Mouse (Mus musculus): ENCODE data around the gene Gm5089. TPM values are rescaled to one million over a fixed set of nuclear protein-coding genes. Genes with fewer than 3 reads are reported as not detected.
"Not testable (repeated sequence)": the region's sequence is repeated elsewhere in the genome, so short reads cannot be mapped to it uniquely, and the experiment has no call there.

The Gm5089 gene
- polyA plus RNA-seq, 2 experiments, result not detected

GRCm38 (mm10) chr14:122459776-122460175, 8.9 kb upstream of the Gm5089 start:
- TF ChIP-seq EP300 (IDR thresholded peaks at IDR 0.05; ENCODE audit: low read depth), result no peak
- no peak for TF ChIP-seq CTCF (IDR thresholded peaks at IDR 0.05; ENCODE audit: low read depth)
- DNase-seq (ENCODE audit: low read depth in 3 of 3, low spot score in 3 of 3), result no peak
- no peak for ATAC-seq (ENCODE audit: insufficient read depth)
- Histone ChIP-seq H3K9ac (replicated peaks) (no peak overlapping the region), H3K36me3 (replicated peaks; ENCODE audit: control insufficient read depth, insufficient read depth, low read depth) (no peaks in the 10 kb centered on the region), H3K4me3 (ENCODE audit: insufficient read depth in 1 of 2, low read depth in 2 of 2, low read length in 2 of 2) (no peak overlapping the region), H3K4me2 (ENCODE audit: low read depth) (no peak overlapping the region), H3K9me3 (ENCODE audit: control insufficient read depth, low read length) (no peaks in the 10 kb centered on the region), H3K27me3 (ENCODE audit: control insufficient read depth, insufficient read depth, low read length) (peaks cover 33% of the 10 kb centered on the region), H3K27ac (no peak overlapping the region), H3K4me1 (replicated peaks; ENCODE audit: control insufficient read depth in 2 of 2, insufficient read depth in 2 of 2, low read length in 1 of 2) (no peaks in the 10 kb centered on the region)
- WGBS (ENCODE audit: insufficient replicate concordance), result 73% methylated on average over 1 of the region's 1 CpGs

- H3K27ac ChIP-seq; H3K4me1 ChIP-seq (replicated peaks; ENCODE audit: control insufficient read depth in 2 of 2, insufficient read depth in 2 of 2, low read length in 1 of 2); H3K9me3 ChIP-seq (ENCODE audit: control insufficient read depth, low read length); H3K4me2 ChIP-seq (ENCODE audit: low read depth); H3K36me3 ChIP-seq (replicated peaks; ENCODE audit: control insufficient read depth, insufficient read depth, low read depth); H3K9ac ChIP-seq (replicated peaks); H3K4me3 ChIP-seq (ENCODE audit: insufficient read depth in 1 of 2, low read depth in 2 of 2, low read length in 2 of 2); DNase-seq (ENCODE audit: low read depth in 3 of 3, low spot score in 3 of 3); ATAC-seq (ENCODE audit: insufficient read depth): not testable (repeated sequence)
- 68% methylated on average over 7 of the region's 12 CpGs for WGBS (ENCODE audit: insufficient replicate concordance)
- peaks cover 31% of the 10 kb centered on the region for H3K27me3 ChIP-seq (ENCODE audit: control insufficient read depth, insufficient read depth, low read length)
Measured at GRCm38 (mm10) chr14:122459332-122459731, 8.4 kb upstream of the Gm5089 start.

- peaks cover 40% of the 10 kb centered on the region for H3K27me3 ChIP-seq (ENCODE audit: control insufficient read depth, insufficient read depth, low read length)
- no peak overlapping the region for H3K4me2 ChIP-seq (ENCODE audit: low read depth)
- ATAC-seq (ENCODE audit: insufficient read depth), result no peak
- WGBS (ENCODE audit: insufficient replicate concordance), result 58% methylated on average over 4 of the region's 4 CpGs
- H3K9ac ChIP-seq (replicated peaks), result no peak overlapping the region
- no peak overlapping the region for H3K4me3 ChIP-seq (ENCODE audit: insufficient read depth in 1 of 2, low read depth in 2 of 2, low read length in 2 of 2)
- no peaks in the 10 kb centered on the region for H3K4me1 ChIP-seq (replicated peaks; ENCODE audit: control insufficient read depth in 2 of 2, insufficient read depth in 2 of 2, low read length in 1 of 2)
- H3K9me3 ChIP-seq (ENCODE audit: control insufficient read depth, low read length), result no peaks in the 10 kb centered on the region
- no peak overlapping the region for H3K27ac ChIP-seq
- TF ChIP-seq EP300 (IDR thresholded peaks at IDR 0.05; ENCODE audit: low read depth) (no peak), CTCF (IDR thresholded peaks at IDR 0.05; ENCODE audit: low read depth) (no peak)
- H3K36me3 ChIP-seq (replicated peaks; ENCODE audit: control insufficient read depth, insufficient read depth, low read depth), result no peaks in the 10 kb centered on the region
- DNase-seq (ENCODE audit: low read depth in 3 of 3, low spot score in 3 of 3), result no peak
Measured at GRCm38 (mm10) chr14:122455562-122455958, 4.6 kb upstream of the Gm5089 start.

GRCm38 (mm10) chr14:122454901-122455561, 4.1 kb upstream of the Gm5089 start:
- TF ChIP-seq EP300 (IDR thresholded peaks at IDR 0.05; ENCODE audit: low read depth) (no peak), CTCF (IDR thresholded peaks at IDR 0.05; ENCODE audit: low read depth) (no peak)

GRCm38 (mm10) chr14:122453996-122454738, 3.3 kb upstream of the Gm5089 start:
- peak overlapping the region; percentile 25; the same call in 1 of the 2 replicates for H3K4me2 ChIP-seq (ENCODE audit: low read depth)
- H3K9ac ChIP-seq (replicated peaks), result no peak overlapping the region
- ATAC-seq (ENCODE audit: insufficient read depth) (no peak), DNase-seq (ENCODE audit: low read depth in 3 of 3, low spot score in 3 of 3) (no peak)
- H3K4me3 ChIP-seq (ENCODE audit: insufficient read depth in 1 of 2, low read depth in 2 of 2, low read length in 2 of 2), result no peak overlapping the region
- WGBS (ENCODE audit: insufficient replicate concordance), result 17% methylated on average over 12 of the region's 12 CpGs
- H3K27ac ChIP-seq, result no peak overlapping the region
- H3K27me3 ChIP-seq (ENCODE audit: control insufficient read depth, insufficient read depth, low read length), result peaks cover 53% of the 10 kb centered on the region
- no peaks in the 10 kb centered on the region for H3K36me3 ChIP-seq (replicated peaks; ENCODE audit: control insufficient read depth, insufficient read depth, low read depth)
- H3K4me1 ChIP-seq (replicated peaks; ENCODE audit: control insufficient read depth in 2 of 2, insufficient read depth in 2 of 2, low read length in 1 of 2), result no peaks in the 10 kb centered on the region
- no peaks in the 10 kb centered on the region for H3K9me3 ChIP-seq (ENCODE audit: control insufficient read depth, low read length)
- TF ChIP-seq CTCF (IDR thresholded peaks at IDR 0.05; ENCODE audit: low read depth), result no peak

More at GRCm38 (mm10) chr14:122454901-122455561, 4.1 kb upstream of the Gm5089 start:
- 54% methylated on average over 10 of the region's 10 CpGs for WGBS (ENCODE audit: insufficient replicate concordance)
- Histone ChIP-seq H3K4me3 (ENCODE audit: insufficient read depth in 1 of 2, low read depth in 2 of 2, low read length in 2 of 2) (no peak overlapping the region), H3K4me1 (replicated peaks; ENCODE audit: control insufficient read depth in 2 of 2, insufficient read depth in 2 of 2, low read length in 1 of 2) (no peaks in the 10 kb centered on the region), H3K27me3 (ENCODE audit: control insufficient read depth, insufficient read depth, low read length) (peaks cover 45% of the 10 kb centered on the region), H3K4me2 (ENCODE audit: low read depth) (no peak overlapping the region), H3K9ac (replicated peaks) (no peak overlapping the region), H3K27ac (no peak overlapping the region), H3K9me3 (ENCODE audit: control insufficient read depth, low read length) (no peaks in the 10 kb centered on the region), H3K36me3 (replicated peaks; ENCODE audit: control insufficient read depth, insufficient read depth, low read depth) (no peaks in the 10 kb centered on the region)
- ATAC-seq (ENCODE audit: insufficient read depth) (no peak), DNase-seq (ENCODE audit: low read depth in 3 of 3, low spot score in 3 of 3) (no peak)
